Mouse (Mus musculus): ENCODE measurements around the gene Npas3. TPM values are rescaled to one million over a fixed set of nuclear protein-coding genes. Genes with fewer than 3 reads are reported as not detected.

Gene Npas3
- 2.0 and 2.6 TPM in 2 replicates for polyA plus RNA-seq (2014; fragmentation: Nextera tagmentation; extraction: Ambion mirVana)

DNA sequence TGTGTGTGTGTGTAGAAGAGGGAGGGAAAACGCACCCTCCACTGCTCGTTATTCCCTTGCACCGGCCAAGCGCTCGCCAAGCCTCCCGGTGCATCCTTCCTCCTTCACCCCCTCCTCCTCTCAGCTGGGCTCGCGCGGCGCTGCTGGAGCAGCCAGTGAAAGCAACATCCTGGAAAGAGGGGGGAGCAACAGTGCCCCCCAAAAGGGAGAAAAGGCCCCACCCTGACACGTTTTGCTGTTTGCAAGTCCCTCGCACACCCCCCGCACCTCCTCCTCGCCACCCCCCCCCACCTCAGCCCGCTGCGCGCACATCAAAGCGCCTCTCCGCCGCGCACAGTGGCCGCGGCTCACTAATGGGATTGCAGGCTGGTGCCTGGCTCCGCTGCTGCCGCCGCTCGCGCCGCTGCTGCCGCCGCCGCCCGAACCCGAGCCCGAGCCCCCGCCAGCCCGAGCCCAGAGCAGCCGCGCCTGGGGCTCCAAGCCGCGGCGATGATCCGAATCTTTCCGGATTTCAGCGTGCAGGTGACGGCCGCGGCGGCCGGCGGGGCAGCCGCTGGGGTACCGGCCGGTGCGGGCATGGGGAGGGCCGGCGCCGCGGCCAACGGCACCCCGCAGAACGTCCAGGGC is at the start of gene Npas3:
TSS of gene Npas3 (plus strand) at position 577 of the 627 bp plus-strand sequence.
- Histone ChIP-seq H3K4me2 (peak within 1 kb of the TSS; percentile 73), H3K9ac (ENCODE audit: low read depth, low read length) (no peak within 1 kb of the TSS), H3K4me3 (ENCODE audit: low read depth, low read length) (peak within 1 kb of the TSS; percentile 53), H3K4me1 (replicated peaks; ENCODE audit: control insufficient read depth, insufficient read depth, low read length) (no peaks in the 10 kb centered on the region), H3K9me3 (ENCODE audit: control insufficient read depth, low read length) (no peaks in the 10 kb centered on the region), H3K27me3 (replicated peaks; ENCODE audit: control insufficient read depth, insufficient read depth, low read length) (peaks cover 85% of the 10 kb centered on the region), H3K27ac (ENCODE audit: low read depth, low read length) (no peak within 1 kb of the TSS), H3K36me3 (ENCODE audit: control insufficient read depth, insufficient read depth, low read length) (no peaks in the 10 kb centered on the region)
- ATAC-seq (replicated peaks; ENCODE audit: low FRiP score) = no peak
- peak; percentile 57 for DNase-seq (ENCODE audit: low spot score)
- 2% methylated on average over 53 of the region's 62 CpGs for WGBS

DNA sequence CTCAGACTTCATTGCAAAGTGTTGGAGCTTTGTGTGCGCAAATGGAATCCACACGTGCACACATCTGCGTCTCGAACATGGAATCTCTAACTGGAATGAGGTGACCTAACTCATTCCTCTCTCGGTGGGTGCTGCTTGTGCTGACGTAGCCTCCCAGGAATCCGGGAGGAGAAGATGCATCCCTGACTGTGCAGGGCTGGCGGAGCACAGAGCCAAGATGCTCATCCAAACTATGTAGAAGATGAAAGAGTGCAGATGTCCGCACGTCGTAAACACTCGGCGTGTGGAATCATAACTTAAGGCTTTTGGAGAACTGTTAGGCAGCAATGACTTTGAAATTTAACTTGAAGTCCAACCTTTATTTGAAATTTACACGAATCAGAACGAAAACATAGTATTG is 31.3 kb upstream of the Npas3 start:
- no peak overlapping the region for H3K27ac ChIP-seq (ENCODE audit: low read depth, low read length)
- no peaks in the 10 kb centered on the region for H3K27me3 ChIP-seq (replicated peaks; ENCODE audit: control insufficient read depth, insufficient read depth, low read length)
- DNase-seq (ENCODE audit: low spot score) = no peak
- WGBS = 88% methylated on average over 15 of the region's 15 CpGs
- no peaks in the 10 kb centered on the region for H3K4me1 ChIP-seq (replicated peaks; ENCODE audit: control insufficient read depth, insufficient read depth, low read length)
- ATAC-seq (replicated peaks; ENCODE audit: low FRiP score) = no peak
- no peaks in the 10 kb centered on the region for H3K36me3 ChIP-seq (ENCODE audit: control insufficient read depth, insufficient read depth, low read length)
- no peak overlapping the region for H3K4me2 ChIP-seq
- H3K9me3 ChIP-seq (ENCODE audit: control insufficient read depth, low read length) = no peaks in the 10 kb centered on the region
- no peak overlapping the region for H3K4me3 ChIP-seq (ENCODE audit: low read depth, low read length)
- H3K9ac ChIP-seq (ENCODE audit: low read depth, low read length) = no peak overlapping the region

DNA sequence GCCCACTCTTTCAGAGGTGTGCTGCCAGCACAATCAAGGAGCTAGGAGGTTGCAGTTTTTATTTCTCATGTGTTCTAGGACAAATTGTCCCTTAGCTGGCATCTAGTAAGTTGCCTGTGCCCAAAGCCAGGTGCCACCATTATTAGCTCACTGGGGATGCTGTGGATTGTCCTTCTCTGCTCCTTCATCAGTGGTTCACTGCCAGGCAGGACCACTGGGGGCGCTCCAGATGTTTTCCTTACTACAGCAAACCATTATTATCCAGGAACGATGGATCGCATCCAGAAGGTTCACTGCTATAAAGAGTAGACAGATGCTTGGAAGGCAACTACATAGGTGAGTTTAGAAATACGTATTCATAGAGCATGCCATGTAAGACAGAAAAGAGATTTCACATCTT is 25.7 kb upstream of the Npas3 start:
- Histone ChIP-seq H3K9me3 (ENCODE audit: control insufficient read depth, low read length) (no peaks in the 10 kb centered on the region), H3K36me3 (ENCODE audit: control insufficient read depth, insufficient read depth, low read length) (no peaks in the 10 kb centered on the region), H3K27me3 (replicated peaks; ENCODE audit: control insufficient read depth, insufficient read depth, low read length) (no peaks in the 10 kb centered on the region), H3K9ac (ENCODE audit: low read depth, low read length) (no peak overlapping the region), H3K27ac (ENCODE audit: low read depth, low read length) (no peak overlapping the region), H3K4me2 (no peak overlapping the region), H3K4me1 (replicated peaks; ENCODE audit: control insufficient read depth, insufficient read depth, low read length) (no peaks in the 10 kb centered on the region), H3K4me3 (ENCODE audit: low read depth, low read length) (no peak overlapping the region)
- ATAC-seq (replicated peaks; ENCODE audit: low FRiP score) = no peak
- 66% methylated on average over 4 of the region's 4 CpGs for WGBS
- DNase-seq (ENCODE audit: low spot score) = no peak

DNA sequence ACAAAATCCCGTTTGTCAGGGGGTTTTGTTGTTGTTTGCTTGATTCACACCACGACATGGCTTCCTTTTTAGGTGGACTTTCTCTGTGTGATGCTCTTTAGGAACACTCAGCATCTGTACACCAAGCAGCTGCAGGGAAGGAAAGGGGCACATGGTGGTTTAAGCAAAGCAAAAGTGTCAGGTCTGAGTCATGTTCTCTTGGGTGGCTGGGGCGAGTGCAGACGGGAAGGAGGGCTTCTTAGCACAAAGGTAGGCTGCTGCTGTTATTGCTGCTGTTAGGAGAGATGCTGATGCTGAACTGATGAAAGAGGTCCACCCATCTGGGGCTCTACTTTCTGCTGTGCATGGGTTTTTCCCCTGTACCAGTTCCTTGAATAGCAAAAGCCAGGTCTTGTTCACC is 21.1 kb upstream of the Npas3 start:
- Histone ChIP-seq H3K9me3 (ENCODE audit: control insufficient read depth, low read length) (no peaks in the 10 kb centered on the region), H3K4me1 (replicated peaks; ENCODE audit: control insufficient read depth, insufficient read depth, low read length) (no peaks in the 10 kb centered on the region), H3K4me3 (ENCODE audit: low read depth, low read length) (no peak overlapping the region), H3K36me3 (ENCODE audit: control insufficient read depth, insufficient read depth, low read length) (no peaks in the 10 kb centered on the region), H3K4me2 (no peak overlapping the region), H3K9ac (ENCODE audit: low read depth, low read length) (no peak overlapping the region), H3K27ac (ENCODE audit: low read depth, low read length) (no peak overlapping the region), H3K27me3 (replicated peaks; ENCODE audit: control insufficient read depth, insufficient read depth, low read length) (no peaks in the 10 kb centered on the region; the same call in 1 of the 2 replicates)
- DNase-seq (ENCODE audit: low spot score) = no peak
- 47% methylated on average over 4 of the region's 4 CpGs for WGBS
- ATAC-seq (replicated peaks; ENCODE audit: low FRiP score) = no peak

DNA sequence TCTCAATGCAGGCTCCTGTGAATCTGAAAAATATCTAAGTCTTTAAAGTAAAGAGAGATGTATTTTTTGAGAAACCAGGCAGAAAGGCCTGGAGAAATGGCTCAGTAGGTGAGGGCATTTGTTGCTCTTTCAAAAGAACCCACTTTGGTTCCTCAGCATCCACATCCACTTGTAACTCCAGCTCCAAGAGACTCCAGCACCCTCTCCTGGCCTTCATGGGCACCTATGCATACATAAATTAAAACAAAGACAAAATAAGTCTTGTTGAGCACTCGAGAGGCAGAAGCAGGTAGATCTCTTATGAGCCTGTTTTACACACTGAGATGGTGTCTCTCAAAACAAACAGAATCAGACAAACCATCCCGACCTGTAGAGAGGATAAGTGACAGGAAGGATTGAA is 19.1 kb upstream of the Npas3 start:
- Histone ChIP-seq H3K27me3 (replicated peaks; ENCODE audit: control insufficient read depth, insufficient read depth, low read length) (no peaks in the 10 kb centered on the region; the same call in 1 of the 2 replicates), H3K4me2 (no peak overlapping the region), H3K9ac (ENCODE audit: low read depth, low read length) (no peak overlapping the region), H3K4me3 (ENCODE audit: low read depth, low read length) (no peak overlapping the region), H3K4me1 (replicated peaks; ENCODE audit: control insufficient read depth, insufficient read depth, low read length) (no peaks in the 10 kb centered on the region), H3K36me3 (ENCODE audit: control insufficient read depth, insufficient read depth, low read length) (no peaks in the 10 kb centered on the region), H3K27ac (ENCODE audit: low read depth, low read length) (no peak overlapping the region), H3K9me3 (ENCODE audit: control insufficient read depth, low read length) (no peaks in the 10 kb centered on the region)
- no peak for ATAC-seq (replicated peaks; ENCODE audit: low FRiP score)
- no peak for DNase-seq (ENCODE audit: low spot score)
- WGBS = 63% methylated on average over 2 of the region's 2 CpGs

DNA sequence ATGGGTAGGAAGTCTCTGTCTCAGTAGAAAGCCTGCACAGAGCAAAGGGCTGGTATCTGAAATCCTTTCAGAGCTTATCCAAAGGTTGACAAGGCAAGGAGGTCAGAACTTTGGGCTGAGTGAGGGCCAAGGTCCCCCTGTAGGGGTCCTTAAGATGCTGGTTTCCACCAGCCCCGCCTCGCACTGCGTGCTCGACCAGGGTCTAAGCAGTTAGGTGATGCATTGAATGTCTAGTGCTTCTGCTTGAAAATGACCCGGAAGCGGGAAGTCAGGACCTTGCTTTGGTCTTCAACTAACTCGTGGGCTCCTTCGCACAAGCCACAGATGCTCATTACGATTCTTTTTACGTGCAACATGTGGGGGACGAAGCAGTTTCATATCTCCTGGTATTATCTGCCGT is 2.3 kb upstream of the Npas3 start:
- ATAC-seq (replicated peaks; ENCODE audit: low FRiP score) (no peak), DNase-seq (ENCODE audit: low spot score) (no peak)
- peak overlapping the region; percentile 34 for H3K4me3 ChIP-seq (ENCODE audit: low read depth, low read length)
- H3K4me2 ChIP-seq = peak overlapping the region; percentile 73
- H3K4me1 ChIP-seq (replicated peaks; ENCODE audit: control insufficient read depth, insufficient read depth, low read length) = no peaks in the 10 kb centered on the region
- WGBS = 2% methylated on average over 12 of the region's 12 CpGs
- no peak overlapping the region for H3K9ac ChIP-seq (ENCODE audit: low read depth, low read length)
- no peak overlapping the region for H3K27ac ChIP-seq (ENCODE audit: low read depth, low read length)
- peaks cover 67% of the 10 kb centered on the region for H3K27me3 ChIP-seq (replicated peaks; ENCODE audit: control insufficient read depth, insufficient read depth, low read length)
- H3K36me3 ChIP-seq (ENCODE audit: control insufficient read depth, insufficient read depth, low read length) = no peaks in the 10 kb centered on the region
- no peaks in the 10 kb centered on the region for H3K9me3 ChIP-seq (ENCODE audit: control insufficient read depth, low read length)

DNA sequence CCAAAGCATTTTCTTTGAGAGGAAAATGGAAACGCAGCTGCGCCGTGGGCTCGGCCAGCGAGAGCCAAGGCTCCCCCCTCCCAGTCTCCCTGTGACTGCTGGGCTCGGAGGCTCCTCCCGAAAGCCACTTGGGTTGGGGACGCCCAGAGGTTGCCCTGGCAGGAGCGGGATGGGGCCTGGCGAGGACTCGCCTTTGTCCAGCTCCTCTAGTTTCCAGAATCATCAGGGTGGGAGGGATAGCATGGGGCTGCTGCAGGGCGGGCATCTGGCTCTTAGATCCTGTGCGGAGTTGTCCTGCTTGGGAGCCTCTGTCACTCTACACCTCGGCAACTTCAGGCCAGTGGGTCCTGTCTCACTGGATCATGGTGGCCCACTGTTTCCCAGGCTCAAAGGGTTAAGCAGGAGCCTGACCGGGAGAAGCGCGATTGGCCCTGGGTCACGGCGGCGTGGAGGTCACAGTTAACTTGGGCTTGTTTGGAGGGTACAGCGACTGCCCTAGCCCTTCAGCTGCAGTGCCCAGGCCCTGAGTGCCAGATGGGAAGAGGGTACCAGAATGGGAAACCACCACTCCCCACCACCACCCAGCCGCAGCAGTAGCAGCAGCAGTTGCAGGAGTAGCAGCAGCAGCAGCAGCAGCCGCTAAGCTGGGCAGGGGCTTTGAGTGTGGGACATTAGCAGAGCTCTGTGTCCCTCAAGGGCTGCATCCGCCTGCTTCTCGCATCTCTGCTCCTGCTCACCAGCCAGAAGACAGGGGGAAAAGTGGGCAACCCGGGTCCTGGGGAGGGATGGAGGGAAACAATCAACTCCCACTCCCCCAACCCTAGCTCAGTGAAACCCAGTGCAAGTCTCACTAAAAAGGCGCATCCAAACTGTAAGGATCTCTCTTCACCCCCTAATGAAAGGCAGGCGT is 1.6 kb upstream of the Npas3 start:
- Histone ChIP-seq H3K36me3 (ENCODE audit: control insufficient read depth, insufficient read depth, low read length) (no peaks in the 10 kb centered on the region), H3K9me3 (ENCODE audit: control insufficient read depth, low read length) (no peaks in the 10 kb centered on the region), H3K4me1 (replicated peaks; ENCODE audit: control insufficient read depth, insufficient read depth, low read length) (no peaks in the 10 kb centered on the region), H3K4me2 (peak overlapping the region; percentile 73), H3K4me3 (ENCODE audit: low read depth, low read length) (peak overlapping the region; percentile 34), H3K27me3 (replicated peaks; ENCODE audit: control insufficient read depth, insufficient read depth, low read length) (peaks cover 73% of the 10 kb centered on the region), H3K9ac (ENCODE audit: low read depth, low read length) (no peak overlapping the region), H3K27ac (ENCODE audit: low read depth, low read length) (no peak overlapping the region)
- DNase-seq (ENCODE audit: low spot score) = peak; percentile 50
- 2% methylated on average over 28 of the region's 28 CpGs for WGBS
- no peak for ATAC-seq (replicated peaks; ENCODE audit: low FRiP score)

DNA sequence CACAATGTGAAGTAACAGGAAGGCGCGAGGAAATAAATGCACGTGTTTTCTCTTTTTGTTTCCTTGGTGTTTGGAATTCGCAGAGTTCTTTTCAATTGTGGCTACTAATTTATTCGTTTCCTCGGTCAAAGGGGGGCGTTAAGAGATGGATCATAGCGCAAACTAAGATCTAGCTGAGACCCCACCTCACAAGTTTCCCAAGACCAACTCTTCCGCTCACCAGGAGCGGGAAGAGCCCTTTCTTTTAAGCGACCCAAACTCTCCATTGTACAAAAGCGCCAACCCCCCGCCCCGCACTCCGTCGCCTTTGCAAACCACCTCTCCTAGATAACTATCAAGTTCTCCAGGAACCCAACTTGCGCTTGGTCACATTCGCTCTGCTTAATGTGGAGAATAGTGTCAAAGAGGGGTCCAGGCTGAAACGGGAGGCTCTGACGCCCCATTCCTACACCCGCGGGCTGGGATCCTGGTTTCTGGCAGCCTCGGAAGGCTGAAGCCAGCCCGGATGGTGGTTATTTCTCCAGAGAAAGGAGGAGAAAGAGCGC is 914 bp upstream of the Npas3 start:
- DNase-seq (ENCODE audit: low spot score) = no peak
- no peaks in the 10 kb centered on the region for H3K36me3 ChIP-seq (ENCODE audit: control insufficient read depth, insufficient read depth, low read length)
- peaks cover 79% of the 10 kb centered on the region for H3K27me3 ChIP-seq (replicated peaks; ENCODE audit: control insufficient read depth, insufficient read depth, low read length)
- no peaks in the 10 kb centered on the region for H3K9me3 ChIP-seq (ENCODE audit: control insufficient read depth, low read length)
- under 1% methylated on average over 25 of the region's 25 CpGs for WGBS
- H3K9ac ChIP-seq (ENCODE audit: low read depth, low read length) = no peak overlapping the region
- H3K27ac ChIP-seq (ENCODE audit: low read depth, low read length) = no peak overlapping the region
- H3K4me3 ChIP-seq (ENCODE audit: low read depth, low read length) = peak overlapping the region; percentile 53
- H3K4me2 ChIP-seq = peak overlapping the region; percentile 73
- H3K4me1 ChIP-seq (replicated peaks; ENCODE audit: control insufficient read depth, insufficient read depth, low read length) = no peaks in the 10 kb centered on the region
- ATAC-seq (replicated peaks; ENCODE audit: low FRiP score) = no peak
